Mouse (Mus musculus) myocyte (in vitro differentiated cells): ENCODE measurements around the gene Tgm2. TPM values are rescaled to one million over a fixed set of nuclear protein-coding genes. Genes with fewer than 3 reads are reported as not detected.

Experiments used
- H3K27me3 ChIP-seq: one replicate; pipeline ENCODE4 v1.6.1; 2011; ENCODE audit not compliant: control insufficient read depth, insufficient read depth, insufficient read length
- H3K36me3 ChIP-seq: one replicate; pipeline ENCODE4 v1.6.1; 2011; ENCODE audit not compliant: control insufficient read depth, insufficient read depth
- H3K4me2 ChIP-seq: one replicate; pipeline ENCODE4 v1.6.1; 2011; ENCODE audit warnings: low read depth, control low read depth
- H3K4me3 ChIP-seq: one replicate; pipeline ENCODE4 v1.5.1; 2011; ENCODE audit warnings: mild to moderate bottlenecking, control low read depth, moderate library complexity
- H3K79me2 ChIP-seq: one replicate; pipeline ENCODE4 v1.6.1; 2011; ENCODE audit not compliant: control insufficient read depth, insufficient read depth
- H3ac ChIP-seq: one replicate; pipeline ENCODE4 v1.6.1; 2011; ENCODE audit not compliant: control insufficient read depth, insufficient read length
- CEBPB ChIP-seq: IDR thresholded peaks from 2 replicates; pipeline ENCODE4 v1.6.1; 2011; ENCODE audit warnings: mild to moderate bottlenecking, moderate library complexity; ENCODE audit not compliant: poor library complexity, insufficient read depth, severe bottlenecking
- E2F4 ChIP-seq: IDR thresholded peaks from one replicate; pipeline ENCODE4 v1.6.1; 2011; ENCODE audit warnings: mild to moderate bottlenecking, control low read depth, moderate library complexity; ENCODE audit not compliant: insufficient read depth
- MAX ChIP-seq: IDR thresholded peaks from one replicate; pipeline ENCODE4 v1.6.1; 2011; ENCODE audit warnings: low read depth, mild to moderate bottlenecking, control low read depth
- MYOD1 ChIP-seq, 3 experiments: IDR thresholded peaks; one replicate each; pipeline ENCODE4 v1.6.1; 2011; ENCODE audit warnings: control low read depth in 2 of 3, low read depth in 2 of 3, mild to moderate bottlenecking in 2 of 3, moderate library complexity in 1 of 3; ENCODE audit not compliant: insufficient read length in 2 of 3, control insufficient read depth in 1 of 3
- MYOG ChIP-seq, 3 experiments: IDR thresholded peaks; one replicate each; pipeline ENCODE4 v1.6.1; 2011; ENCODE audit warnings: control low read depth in 2 of 3, low read depth in 2 of 3, mild to moderate bottlenecking in 2 of 3; ENCODE audit not compliant: insufficient read length in 2 of 3, control insufficient read depth in 1 of 3, insufficient read depth in 1 of 3
- POLR2A ChIP-seq: IDR thresholded peaks from one replicate; pipeline ENCODE4 v1.6.1; 2011; ENCODE audit warnings: low read depth, mild to moderate bottlenecking, control low read depth, moderate library complexity; ENCODE audit not compliant: insufficient read length
- POLR2AphosphoS2 ChIP-seq: IDR thresholded peaks from one replicate; pipeline ENCODE4 v1.6.1; 2011; ENCODE audit warnings: low read depth, control low read depth; ENCODE audit not compliant: insufficient read length
- REST ChIP-seq: IDR thresholded peaks from one replicate; pipeline ENCODE4 v1.6.1; 2011; ENCODE audit warnings: mild to moderate bottlenecking, control low read depth, moderate library complexity; ENCODE audit not compliant: insufficient read depth, insufficient read length
- SRF ChIP-seq: IDR thresholded peaks from one replicate; pipeline ENCODE4 v1.6.1; 2011; ENCODE audit warnings: low read depth; ENCODE audit not compliant: control insufficient read depth, insufficient read length
- TCF12 ChIP-seq: IDR thresholded peaks from one replicate; pipeline ENCODE4 v1.6.1; 2011; ENCODE audit warnings: mild to moderate bottlenecking, control low read depth; ENCODE audit not compliant: poor library complexity, insufficient read depth, severe bottlenecking
- TCF3 ChIP-seq: IDR thresholded peaks from one replicate; pipeline ENCODE4 v1.6.1; 2011; ENCODE audit warnings: low read depth, control low read depth; ENCODE audit not compliant: insufficient read length
- USF1 ChIP-seq: IDR thresholded peaks from one replicate; pipeline ENCODE4 v1.6.1; 2011; ENCODE audit warnings: low read depth, mild to moderate bottlenecking, control low read depth, moderate library complexity
- polyA plus RNA-seq: library from polyadenylated mRNA; unstranded; fragments of >200 nt; fragmentation: generic; extraction: Trizol; gene quantifications from one replicate; pipeline ENCODE4 v1.2.1, GENCODE M21; 2012; ENCODE audit warnings: missing spikeins

The Tgm2 gene
- polyA plus RNA-seq, 1 experiment: 61.0 TPM

- Histone ChIP-seq H3K4me2 (no peak overlapping the region), H3K79me2 (no peaks in the 10 kb centered on the region), H3K4me3 (no peak overlapping the region), H3K27me3 (no peaks in the 10 kb centered on the region), H3K36me3 (peaks cover 21% of the 10 kb centered on the region), H3ac (no peak overlapping the region)
- no peak for TF ChIP-seq MYOD1 (IDR thresholded peaks at IDR 0.05; ENCODE audit: control insufficient read depth in 1 of 3, insufficient read length in 2 of 3, low read depth in 2 of 3)
- TF ChIP-seq MAX: no peak
- TF ChIP-seq SRF: no peak
- TF ChIP-seq TCF3: no peak
- no peak for TF ChIP-seq USF1
- TF ChIP-seq POLR2AphosphoS2: no peak
- TF ChIP-seq CEBPB: no peak
- TF ChIP-seq TCF12: no peak
- no peak for TF ChIP-seq REST
These were observed 68.3 kb downstream of the Tgm2 start for GRCm38 (mm10) chr2:158077981-158078380.

- TF ChIP-seq POLR2A: no peak
- TF ChIP-seq E2F4: no peak
- TF ChIP-seq CEBPB: no peak
- TF ChIP-seq POLR2AphosphoS2: no peak
- TF ChIP-seq TCF12: no peak
- TF ChIP-seq REST: no peak
- TF ChIP-seq SRF: no peak
- TF ChIP-seq TCF3: no peak
- TF ChIP-seq MAX: no peak
- TF ChIP-seq MYOD1 (IDR thresholded peaks at IDR 0.05; ENCODE audit: control insufficient read depth in 1 of 3, insufficient read length in 2 of 3, low read depth in 2 of 3): no peak
- no peak for TF ChIP-seq USF1
- no peak for TF ChIP-seq MYOG (IDR thresholded peaks at IDR 0.05; ENCODE audit: control insufficient read depth in 1 of 3, insufficient read depth in 1 of 3, insufficient read length in 2 of 3, low read depth in 2 of 3)
- Histone ChIP-seq H3ac (no peak overlapping the region), H3K4me2 (no peak overlapping the region), H3K27me3 (no peaks in the 10 kb centered on the region), H3K79me2 (no peaks in the 10 kb centered on the region), H3K36me3 (peaks cover 21% of the 10 kb centered on the region), H3K4me3 (no peak overlapping the region)
These were observed 69.5 kb downstream of the Tgm2 start for GRCm38 (mm10) chr2:158076690-158077089.

DNA sequence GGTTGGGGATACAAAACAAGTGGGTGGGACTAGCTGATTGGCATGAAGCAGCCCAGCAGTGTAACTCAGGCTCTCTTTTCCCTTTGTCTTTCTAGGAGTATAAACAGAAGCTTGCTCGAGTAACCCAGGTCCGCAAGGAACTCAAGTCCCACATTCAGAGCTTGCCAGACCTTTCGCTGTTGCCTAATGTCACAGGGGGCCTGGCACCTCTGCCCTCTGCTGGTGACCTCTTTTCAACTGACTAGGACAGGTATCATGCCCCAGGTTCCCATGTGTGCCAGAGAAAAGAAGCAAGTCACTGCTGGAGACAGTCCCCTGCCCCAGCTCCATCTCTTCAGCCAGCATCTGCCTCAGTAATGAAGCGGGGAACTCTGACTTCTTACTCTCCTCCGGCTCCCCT, 71.4 kb downstream of the Tgm2 start:
- no peak overlapping the region for H3K4me2 ChIP-seq
- peaks cover 35% of the 10 kb centered on the region for H3K36me3 ChIP-seq
- TF ChIP-seq TCF3 (no peak), E2F4 (no peak), USF1 (no peak), CEBPB (no peak), TCF12 (no peak), MYOD1 (IDR thresholded peaks at IDR 0.05; ENCODE audit: control insufficient read depth in 1 of 3, insufficient read length in 2 of 3, low read depth in 2 of 3) (no peak)
- H3K79me2 ChIP-seq: no peaks in the 10 kb centered on the region
- no peak overlapping the region for H3K4me3 ChIP-seq
- no peaks in the 10 kb centered on the region for H3K27me3 ChIP-seq
- no peak overlapping the region for H3ac ChIP-seq

DNA sequence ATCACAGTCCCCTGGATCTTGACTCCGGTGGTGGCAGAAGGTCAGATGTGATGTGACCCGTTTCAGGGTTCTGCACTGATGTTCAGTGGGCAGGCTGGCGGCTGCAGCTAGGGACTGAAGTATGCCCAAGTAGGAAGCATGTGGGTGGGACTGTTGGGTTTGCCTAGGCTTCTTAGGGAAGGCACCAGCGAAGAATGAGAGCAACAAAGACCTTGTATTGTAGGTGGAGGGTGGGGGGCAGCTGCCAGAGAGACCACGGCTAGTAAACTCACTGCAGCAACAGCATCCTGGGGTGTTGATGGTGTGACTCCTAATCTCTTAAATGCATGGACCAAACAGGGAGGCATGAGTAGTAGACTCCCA, 74.6 kb downstream of the Tgm2 start:
- H3K36me3 ChIP-seq: peaks cover 31% of the 10 kb centered on the region
- TF ChIP-seq POLR2A (no peak), CEBPB (no peak), SRF (no peak), TCF12 (no peak), USF1 (no peak)
- H3K4me3 ChIP-seq: no peak overlapping the region
- no peak overlapping the region for H3K4me2 ChIP-seq
- H3ac ChIP-seq: no peak overlapping the region
- no peaks in the 10 kb centered on the region for H3K27me3 ChIP-seq
- H3K79me2 ChIP-seq: no peaks in the 10 kb centered on the region

GRCm38 (mm10) chr2:158070885-158071632, 75.2 kb downstream of the Tgm2 start:
- H3K36me3 ChIP-seq: peaks cover 27% of the 10 kb centered on the region
- no peaks in the 10 kb centered on the region for H3K79me2 ChIP-seq
- H3ac ChIP-seq: no peak overlapping the region
- no peaks in the 10 kb centered on the region for H3K27me3 ChIP-seq
- H3K4me3 ChIP-seq: no peak overlapping the region
- TF ChIP-seq SRF (peak; percentile 78), MYOD1 (IDR thresholded peaks at IDR 0.05; ENCODE audit: control insufficient read depth in 1 of 3, insufficient read length in 2 of 3, low read depth in 2 of 3) (no peak)
- no peak overlapping the region for H3K4me2 ChIP-seq
